Mouse (Mus musculus): ENCODE measurements around the gene Sgcb. TPM values are rescaled to one million over a fixed set of nuclear protein-coding genes. Genes with fewer than 3 reads are reported as not detected.

Sgcb gene
- total and polyA plus RNA-seq, 3 experiments, result 3.6 to 8.4 TPM; not detected in 1

- Histone ChIP-seq H3K4me3 (ENCODE audit: control insufficient read depth in 1 of 2, insufficient read depth in 1 of 2, low read depth in 2 of 2, low read length in 2 of 2) (no peak overlapping the region), H3K9ac (ENCODE audit: control insufficient read depth, low read depth, low read length, poor library complexity, severe bottlenecking) (no peak overlapping the region), H3K79me2 (ENCODE audit: control insufficient read depth, insufficient read depth, low read length, poor library complexity) (no peaks in the 10 kb centered on the region), H3K36me3 (ENCODE audit: control insufficient read depth in 1 of 2, insufficient read depth in 2 of 2, low read length in 2 of 2) (no peaks in the 10 kb centered on the region), H3K4me1 (ENCODE audit: control insufficient read depth in 1 of 2, insufficient read depth in 2 of 2, low read length in 2 of 2) (no peaks in the 10 kb centered on the region), H3K27me3 (ENCODE audit: control insufficient read depth in 1 of 2, insufficient read depth in 2 of 2, low read length in 2 of 2) (no peaks in the 10 kb centered on the region; a peak in 1 of 4 replicates), H3K27ac (ENCODE audit: control insufficient read depth, low read depth, low read length) (no peak overlapping the region), H3K9me3 (replicated peaks; ENCODE audit: insufficient read depth, low read length) (no peaks in the 10 kb centered on the region)
- TF ChIP-seq TBP (IDR thresholded peaks at IDR 0.05; ENCODE audit: low read depth, low read length), result no peak
- TF ChIP-seq MAX (IDR thresholded peaks at IDR 0.05; ENCODE audit: low read length), result no peak
- TF ChIP-seq TCF12 (IDR thresholded peaks at IDR 0.05; ENCODE audit: low read depth, low read length), result no peak
- no peak for TF ChIP-seq MYB (IDR thresholded peaks at IDR 0.05; ENCODE audit: low read depth, low read length)
- TF ChIP-seq ZNF384 (IDR thresholded peaks at IDR 0.05; ENCODE audit: low read depth, low read length), result no peak
- no peak for TF ChIP-seq POLR2AphosphoS2 (IDR thresholded peaks at IDR 0.05; ENCODE audit: low read length)
- TF ChIP-seq CHD2 (IDR thresholded peaks at IDR 0.05; ENCODE audit: low read length), result no peak
- TF ChIP-seq MEF2A (IDR thresholded peaks at IDR 0.05; ENCODE audit: extremely low read depth, insufficient replicate concordance, low read depth, low read length, poor library complexity, severe bottlenecking), result no peak
- no peak for DNase-seq (ENCODE audit: low read depth, low spot score)
Measured at GRCm38 (mm10) chr5:73611071-73611470, 36.5 kb downstream of the Sgcb start.

- no peaks in the 10 kb centered on the region; a peak in 1 of 4 replicates for H3K27me3 ChIP-seq (ENCODE audit: control insufficient read depth in 1 of 2, insufficient read depth in 2 of 2, low read length in 2 of 2)
Measured at GRCm38 (mm10) chr5:73604964-73605363, 42.6 kb downstream of the Sgcb start.

DNA sequence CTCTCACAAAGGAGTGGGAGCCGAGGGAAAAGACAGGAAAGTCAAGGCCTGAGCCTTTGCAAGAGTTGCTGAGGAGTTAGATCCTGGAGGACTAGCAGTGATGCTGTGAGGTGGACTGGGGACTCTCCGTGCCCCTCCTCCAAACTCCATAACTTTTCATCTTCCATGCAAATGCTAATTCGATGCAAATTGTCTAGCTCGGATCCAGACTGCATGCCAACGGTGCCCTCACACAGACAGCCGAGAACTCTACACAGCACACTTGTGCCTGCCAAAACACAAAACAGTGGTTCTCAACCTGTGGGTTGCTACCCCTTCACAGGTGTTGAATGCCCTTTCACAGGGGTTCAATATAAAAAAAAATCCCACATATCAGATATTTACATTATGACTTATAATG lies 43.0 kb downstream of the Sgcb start:
- no peak overlapping the region for H3K9ac ChIP-seq (ENCODE audit: control insufficient read depth, low read depth, low read length, poor library complexity, severe bottlenecking)
- TF ChIP-seq TCF12 (IDR thresholded peaks at IDR 0.05; ENCODE audit: low read depth, low read length), result no peak
- no peak for TF ChIP-seq MEF2A (IDR thresholded peaks at IDR 0.05; ENCODE audit: extremely low read depth, insufficient replicate concordance, low read depth, low read length, poor library complexity, severe bottlenecking)
- no peak for TF ChIP-seq MAFK (IDR thresholded peaks at IDR 0.05; ENCODE audit: borderline replicate concordance, low read depth, low read length)
- no peak for TF ChIP-seq RCOR1 (IDR thresholded peaks at IDR 0.05; ENCODE audit: low read depth, low read length)
- TF ChIP-seq CTCF (IDR thresholded peaks at IDR 0.05 in 2 of 3, conservative IDR thresholded peaks at IDR 0.05 in 1 of 3; ENCODE audit: control insufficient read depth in 1 of 3, insufficient read depth in 1 of 3, low read depth in 2 of 3, low read length in 3 of 3, poor library complexity in 1 of 3, severe bottlenecking in 1 of 3), result no peak
- no peak for TF ChIP-seq ELF1 (IDR thresholded peaks at IDR 0.05; ENCODE audit: low read depth, low read length)
- TF ChIP-seq NRF1 (IDR thresholded peaks at IDR 0.05; ENCODE audit: insufficient read depth, low read depth, low read length, poor library complexity, severe bottlenecking), result no peak
- TF ChIP-seq E2F4 (IDR thresholded peaks at IDR 0.05; ENCODE audit: borderline replicate concordance, low read depth, low read length), result no peak
- TF ChIP-seq NELFE (IDR thresholded peaks at IDR 0.05; ENCODE audit: low read depth, low read length), result no peak
- no peak for TF ChIP-seq CHD1 (IDR thresholded peaks at IDR 0.05; ENCODE audit: low read depth, low read length)
- TF ChIP-seq HCFC1 (IDR thresholded peaks at IDR 0.05; ENCODE audit: low read depth, low read length), result no peak
- TF ChIP-seq ZMIZ1 (IDR thresholded peaks at IDR 0.05; ENCODE audit: low read depth, low read length), result no peak
- no peak for TF ChIP-seq MXI1 (IDR thresholded peaks at IDR 0.05; ENCODE audit: low read depth, low read length)
- TF ChIP-seq POLR2AphosphoS2 (IDR thresholded peaks at IDR 0.05; ENCODE audit: low read length), result no peak
- TF ChIP-seq ZKSCAN1 (IDR thresholded peaks at IDR 0.05; ENCODE audit: low read depth, low read length), result no peak
- TF ChIP-seq EP300 (IDR thresholded peaks at IDR 0.05; ENCODE audit: low read depth in 1 of 2, low read length in 2 of 2), result no peak
- TF ChIP-seq MAZ (IDR thresholded peaks at IDR 0.05; ENCODE audit: low read depth, low read length), result no peak
- H3K36me3 ChIP-seq (ENCODE audit: control insufficient read depth in 1 of 2, insufficient read depth in 2 of 2, low read length in 2 of 2), result no peaks in the 10 kb centered on the region
- no peaks in the 10 kb centered on the region; a peak in 1 of 4 replicates for H3K27me3 ChIP-seq (ENCODE audit: control insufficient read depth in 1 of 2, insufficient read depth in 2 of 2, low read length in 2 of 2)
- DNase-seq (ENCODE audit: low read depth, low spot score), result no peak
- no peaks in the 10 kb centered on the region for H3K4me1 ChIP-seq (ENCODE audit: control insufficient read depth in 1 of 2, insufficient read depth in 2 of 2, low read length in 2 of 2)
- no peaks in the 10 kb centered on the region for H3K9me3 ChIP-seq (replicated peaks; ENCODE audit: insufficient read depth, low read length)
- no peaks in the 10 kb centered on the region for H3K79me2 ChIP-seq (ENCODE audit: control insufficient read depth, insufficient read depth, low read length, poor library complexity)
- H3K27ac ChIP-seq (ENCODE audit: control insufficient read depth, low read depth, low read length), result no peak overlapping the region
- H3K4me3 ChIP-seq (ENCODE audit: control insufficient read depth in 1 of 2, insufficient read depth in 1 of 2, low read depth in 2 of 2, low read length in 2 of 2), result no peak overlapping the region

More at GRCm38 (mm10) chr5:73604964-73605363, 42.6 kb downstream of the Sgcb start:
- Histone ChIP-seq H3K27ac (ENCODE audit: control insufficient read depth, low read depth, low read length) (no peak overlapping the region), H3K4me3 (ENCODE audit: control insufficient read depth in 1 of 2, insufficient read depth in 1 of 2, low read depth in 2 of 2, low read length in 2 of 2) (no peak overlapping the region), H3K36me3 (ENCODE audit: control insufficient read depth in 1 of 2, insufficient read depth in 2 of 2, low read length in 2 of 2) (no peaks in the 10 kb centered on the region), H3K4me1 (ENCODE audit: control insufficient read depth in 1 of 2, insufficient read depth in 2 of 2, low read length in 2 of 2) (no peaks in the 10 kb centered on the region), H3K9me3 (replicated peaks; ENCODE audit: insufficient read depth, low read length) (no peaks in the 10 kb centered on the region), H3K9ac (ENCODE audit: control insufficient read depth, low read depth, low read length, poor library complexity, severe bottlenecking) (no peak overlapping the region), H3K79me2 (ENCODE audit: control insufficient read depth, insufficient read depth, low read length, poor library complexity) (no peaks in the 10 kb centered on the region)
- TF ChIP-seq GATA1 (IDR thresholded peaks at IDR 0.05; ENCODE audit: low read depth, low read length), result no peak
- TF ChIP-seq RAD21 (IDR thresholded peaks at IDR 0.05; ENCODE audit: low read depth, low read length), result no peak
- no peak for TF ChIP-seq EP300 (IDR thresholded peaks at IDR 0.05; ENCODE audit: low read depth in 1 of 2, low read length in 2 of 2)
- no peak for TF ChIP-seq ZC3H11A (IDR thresholded peaks at IDR 0.05; ENCODE audit: low read depth, low read length)
- TF ChIP-seq POLR2A (IDR thresholded peaks at IDR 0.05; ENCODE audit: control insufficient read depth in 1 of 2, insufficient read depth in 1 of 2, low read depth in 1 of 2, low read length in 2 of 2, poor library complexity in 1 of 2), result no peak
- no peak for TF ChIP-seq MEF2A (IDR thresholded peaks at IDR 0.05; ENCODE audit: extremely low read depth, insufficient replicate concordance, low read depth, low read length, poor library complexity, severe bottlenecking)
- TF ChIP-seq ZNF384 (IDR thresholded peaks at IDR 0.05; ENCODE audit: low read depth, low read length), result no peak
- no peak for TF ChIP-seq ZMIZ1 (IDR thresholded peaks at IDR 0.05; ENCODE audit: low read depth, low read length)
- no peak for TF ChIP-seq TAL1 (IDR thresholded peaks at IDR 0.05; ENCODE audit: low read length)
- TF ChIP-seq CTCF (IDR thresholded peaks at IDR 0.05 in 2 of 3, conservative IDR thresholded peaks at IDR 0.05 in 1 of 3; ENCODE audit: control insufficient read depth in 1 of 3, insufficient read depth in 1 of 3, low read depth in 2 of 3, low read length in 3 of 3, poor library complexity in 1 of 3, severe bottlenecking in 1 of 3), result no peak
- TF ChIP-seq KAT2A (conservative IDR thresholded peaks at IDR 0.05; ENCODE audit: low read depth, low read length), result no peak
- DNase-seq (ENCODE audit: low read depth, low spot score), result no peak
